Mouse (Mus musculus): ENCODE measurements at regions not wholly inside any gene's neighbourhood (a gene's known extent, or its start where the extent isn't known, plus 50 kb on each side); places are given as distances from the start of the nearest gene placed in this dataset.

DNA sequence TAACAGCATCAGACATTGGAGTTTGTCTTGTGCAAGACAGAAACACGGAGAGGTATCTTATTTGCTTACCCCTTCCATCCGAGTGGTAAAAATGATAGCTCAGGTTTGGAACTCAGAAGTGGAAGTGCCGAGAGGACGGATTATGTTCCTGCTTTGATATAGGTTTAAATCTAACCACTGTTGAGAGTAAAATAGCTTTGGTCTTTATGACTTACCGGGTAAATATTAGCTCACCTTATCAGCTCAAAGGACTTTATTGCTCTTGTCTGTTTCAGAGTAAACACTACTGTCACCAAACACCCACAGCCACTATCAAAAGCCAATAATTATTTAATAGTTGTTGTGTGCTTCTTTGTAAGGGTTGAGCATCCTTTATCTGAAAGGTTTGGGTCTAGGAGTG is 98.6 kb downstream of the Fgf9 start:
- no peak for DNase-seq
